In the genomic region with DNA sequence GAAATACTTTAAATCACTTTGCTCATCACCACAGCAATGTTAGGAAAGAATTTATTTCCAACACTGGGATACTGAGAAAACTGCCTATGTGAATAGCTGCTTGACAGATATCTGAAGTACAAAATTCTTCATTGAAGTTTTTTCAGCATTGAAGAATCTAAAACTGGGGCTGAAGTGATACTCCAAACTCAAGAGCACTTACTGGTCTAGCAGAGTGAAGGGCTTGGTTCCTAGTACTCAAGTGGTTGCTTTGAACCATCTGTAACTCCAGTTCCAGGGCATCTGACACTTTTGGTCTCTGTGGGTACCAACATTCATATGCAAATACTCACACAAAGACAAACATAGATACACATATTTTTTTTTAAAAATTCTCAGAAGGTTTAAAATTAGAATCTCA, we compare ENCODE assay signal across 26 mouse cellular contexts.
A peak's percentile ranks its signal among the peaks of the same experiment; 100 is the strongest.
DNase-seq lines count a peak whose midpoint lies in the region; ATAC-seq and TF ChIP-seq lines count a peak whose summit lies in the region.
"Had no signal": no experiment of that assay in that cellular context is flagged by ENCODE, and none has a peak within 500 bp of the region (broad histone marks: within the 10 kb centered on the region; RNA-seq: fewer than 3 reads in every experiment).

No protein-coding gene starts in this region.

- peak; percentile 49; the same call in 1 of the 2 replicates for ATAC-seq in lung, embryonic 14.5 days (ENCODE audit: insufficient read depth)
- peak; percentile 90 for ATAC-seq in lung, postnatal 0 days
- no peak for ATAC-seq in frontal cortex, adult (ENCODE audit: low TSS enrichment)
- ATAC-seq: CD4-positive, CD25-positive, alpha-beta regulatory T cell, adult 4 months; forebrain, embryonic 14.5 days; forebrain, postnatal 0 days had no signal

- TF ChIP-seq POLR2A in bone marrow macrophage, adult 2 months (IDR thresholded peaks at IDR 0.05; ENCODE audit: borderline replicate concordance, low read depth, low read length), result no peak

- DNase-seq in lung, embryonic 14.5 days, result peak; percentile 63
- peak; percentile 55 for DNase-seq in lung, postnatal 0 days (ENCODE audit: low spot score)
- peak; percentile 60 for DNase-seq in lung, postnatal 25 days (ENCODE audit: low spot score)
- DNase-seq in liver, result no peak
- no peak for DNase-seq in gastrocnemius, postnatal 10 days
- no peak for DNase-seq in left cerebral cortex, adult 8-10 months (ENCODE audit: low spot score in 2 of 2)
- DNase-seq: adrenal gland, adult 2 months; adrenal gland, postnatal 14 days; cerebellum, adult 11-12 months; cerebellum, adult 8-10 months; cerebellum, postnatal 10 days; cerebellum, postnatal 36 days; embryo, embryonic 11 days; forebrain, postnatal 0 days; gastrocnemius, postnatal 36 days; heart, adult 2 months had no signal

- H3K9me3 ChIP-seq in lung, embryonic 14.5 days (ENCODE audit: low read depth, low read length), result no peaks in the 10 kb centered on the region
- H3K9me3 ChIP-seq in lung, postnatal 0 days (ENCODE audit: low read length), result no peaks in the 10 kb centered on the region
- H3K9me3 ChIP-seq: embryonic facial prominence, embryonic 10.5 days; embryonic facial prominence, embryonic 13.5 days; forebrain, embryonic 10.5 days; hindbrain, embryonic 12.5 days; hindbrain, embryonic 15.5 days had no signal

- no peak for TF ChIP-seq CTCF in bone marrow macrophage, adult 2 months (IDR thresholded peaks at IDR 0.05; ENCODE audit: low read depth, low read length)
- no peak for TF ChIP-seq CTCF in lung, embryonic 14.5 days (IDR thresholded peaks at IDR 0.05; ENCODE audit: low read depth)
- no peak for TF ChIP-seq CTCF in lung, postnatal 0 days (IDR thresholded peaks at IDR 0.05)

- H3K27ac ChIP-seq in bone marrow macrophage, adult 2 months (ENCODE audit: insufficient read depth, low read depth, low read length), result peak overlapping the region; percentile 50
- no peak overlapping the region for H3K27ac ChIP-seq in lung, embryonic 14.5 days (ENCODE audit: low read depth)
- H3K27ac ChIP-seq in lung, postnatal 0 days (ENCODE audit: low read length), result no peak overlapping the region
- H3K27ac ChIP-seq: embryonic facial prominence, embryonic 10.5 days; embryonic facial prominence, embryonic 13.5 days; forebrain, embryonic 10.5 days; heart, adult 2 months; hindbrain, embryonic 12.5 days; hindbrain, embryonic 15.5 days had no signal

- no peak overlapping the region for H3K9ac ChIP-seq in lung, embryonic 14.5 days
- H3K9ac ChIP-seq in lung, postnatal 0 days (replicated peaks; ENCODE audit: low read depth), result no peak overlapping the region
- H3K9ac ChIP-seq: embryonic facial prominence, embryonic 13.5 days; forebrain, postnatal 0 days; hindbrain, embryonic 12.5 days; hindbrain, embryonic 15.5 days had no signal

- no peaks in the 10 kb centered on the region for H3K36me3 ChIP-seq in lung, embryonic 14.5 days (ENCODE audit: insufficient read depth)
- H3K36me3 ChIP-seq in lung, postnatal 0 days (ENCODE audit: insufficient read depth, low read length), result no peaks in the 10 kb centered on the region
- H3K36me3 ChIP-seq: embryonic facial prominence, embryonic 10.5 days; embryonic facial prominence, embryonic 13.5 days; forebrain, embryonic 10.5 days; hindbrain, embryonic 12.5 days; hindbrain, embryonic 15.5 days had no signal

- peaks cover 6% of the 10 kb centered on the region for H3K4me1 ChIP-seq in bone marrow macrophage, adult 2 months (ENCODE audit: control insufficient read depth, insufficient read depth, low read length)
- no peaks in the 10 kb centered on the region for H3K4me1 ChIP-seq in lung, embryonic 14.5 days (ENCODE audit: insufficient read depth)
- H3K4me1 ChIP-seq in lung, postnatal 0 days (ENCODE audit: insufficient read depth, low read depth, low read length), result no peaks in the 10 kb centered on the region
- H3K4me1 ChIP-seq: embryonic facial prominence, embryonic 10.5 days; embryonic facial prominence, embryonic 13.5 days; forebrain, embryonic 10.5 days; hindbrain, embryonic 12.5 days; hindbrain, embryonic 15.5 days had no signal

- no peaks in the 10 kb centered on the region for H3K27me3 ChIP-seq in lung, embryonic 14.5 days (ENCODE audit: insufficient read depth, low read length)
- no peaks in the 10 kb centered on the region for H3K27me3 ChIP-seq in lung, postnatal 0 days (replicated peaks; ENCODE audit: insufficient read depth, low read length)
- H3K27me3 ChIP-seq: embryonic facial prominence, embryonic 13.5 days; hindbrain, embryonic 12.5 days; hindbrain, embryonic 15.5 days had no signal

- H3K4me2 ChIP-seq in lung, embryonic 14.5 days, result no peak overlapping the region
- H3K4me2 ChIP-seq in lung, postnatal 0 days (replicated peaks; ENCODE audit: low read depth, low read length), result no peak overlapping the region
- H3K4me2 ChIP-seq: embryonic facial prominence, embryonic 13.5 days; heart, embryonic 11.5 days; hindbrain, embryonic 12.5 days; hindbrain, embryonic 15.5 days had no signal

- peak; percentile 78 for TF ChIP-seq EP300 in lung, postnatal 0 days (IDR thresholded peaks at IDR 0.05)

- no peak overlapping the region for H3K4me3 ChIP-seq in bone marrow macrophage, adult 2 months (ENCODE audit: insufficient read depth, low read length)
- no peak overlapping the region for H3K4me3 ChIP-seq in lung, embryonic 14.5 days (ENCODE audit: low read depth, low read length)
- no peak overlapping the region for H3K4me3 ChIP-seq in lung, postnatal 0 days (ENCODE audit: low read depth, low read length)
- H3K4me3 ChIP-seq: embryonic facial prominence, embryonic 10.5 days; embryonic facial prominence, embryonic 13.5 days; forebrain, embryonic 10.5 days; heart, adult 2 months; hindbrain, embryonic 12.5 days; hindbrain, embryonic 15.5 days had no signal

Comparison
In these comparisons a context has a peak if more than half of its experiments do, and no peak if none do; other contexts are left out.
1. DNase-seq: peak in lung, embryonic 14.5 days (single experiment), lung, postnatal 0 days (single experiment) and lung, postnatal 25 days (single experiment); none in liver (single experiment), gastrocnemius, postnatal 10 days (single experiment) and left cerebral cortex, adult 8-10 months (0 of 2).